Mouse (Mus musculus): Measurements from ENCODE around the gene Tymp. TPM values are rescaled to one million over a fixed set of nuclear protein-coding genes. Genes with fewer than 3 reads are reported as not detected.

Gene Tymp
- polyA plus RNA-seq, 1 experiment from 2014 or later, result 2.7 TPM

- H3K27ac ChIP-seq (replicated peaks; ENCODE audit: low read depth, low read length), result no peak overlapping the region
- no peaks in the 10 kb centered on the region for H3K27me3 ChIP-seq (ENCODE audit: control insufficient read depth, insufficient read depth, low read length)
- WGBS, result 61% methylated on average over 1 of the region's 1 CpGs
- H3K4me3 ChIP-seq (replicated peaks; ENCODE audit: low read depth, low read length), result no peak overlapping the region
- H3K4me1 ChIP-seq (ENCODE audit: control insufficient read depth, insufficient read depth, low read length), result no peaks in the 10 kb centered on the region
- no peaks in the 10 kb centered on the region for H3K36me3 ChIP-seq (ENCODE audit: control insufficient read depth, insufficient read depth, low read length)
- H3K9me3 ChIP-seq (ENCODE audit: control insufficient read depth, low read length), result no peaks in the 10 kb centered on the region
- DNase-seq (no peak), ATAC-seq (ENCODE audit: low FRiP score, low TSS enrichment) (no peak)
- no peak overlapping the region for H3K4me2 ChIP-seq (ENCODE audit: low read length)
- no peak overlapping the region for H3K9ac ChIP-seq (replicated peaks; ENCODE audit: low read length)
Measured at GRCm38 (mm10) chr15:89399716-89400115, 22.9 kb upstream of the Tymp start.

- 80% methylated on average over 2 of the region's 2 CpGs for WGBS
- Histone ChIP-seq H3K27ac (replicated peaks; ENCODE audit: low read depth, low read length) (no peak overlapping the region), H3K4me1 (ENCODE audit: control insufficient read depth, insufficient read depth, low read length) (no peaks in the 10 kb centered on the region), H3K9ac (replicated peaks; ENCODE audit: low read length) (no peak overlapping the region), H3K27me3 (ENCODE audit: control insufficient read depth, insufficient read depth, low read length) (no peaks in the 10 kb centered on the region), H3K36me3 (ENCODE audit: control insufficient read depth, insufficient read depth, low read length) (no peaks in the 10 kb centered on the region), H3K4me3 (replicated peaks; ENCODE audit: low read depth, low read length) (no peak overlapping the region), H3K4me2 (ENCODE audit: low read length) (no peak overlapping the region), H3K9me3 (ENCODE audit: control insufficient read depth, low read length) (no peaks in the 10 kb centered on the region)
- no peak for DNase-seq
- ATAC-seq (ENCODE audit: low FRiP score, low TSS enrichment), result no peak
Measured at GRCm38 (mm10) chr15:89398146-89398545, 21.3 kb upstream of the Tymp start.

- H3K27ac ChIP-seq (replicated peaks; ENCODE audit: low read depth, low read length), result no peak overlapping the region
- H3K4me2 ChIP-seq (ENCODE audit: low read length), result no peak overlapping the region
- 92% methylated on average over 4 of the region's 4 CpGs for WGBS
- ATAC-seq (ENCODE audit: low FRiP score, low TSS enrichment) (no peak), DNase-seq (no peak)
- H3K27me3 ChIP-seq (ENCODE audit: control insufficient read depth, insufficient read depth, low read length), result no peaks in the 10 kb centered on the region
- H3K36me3 ChIP-seq (ENCODE audit: control insufficient read depth, insufficient read depth, low read length), result no peaks in the 10 kb centered on the region
- H3K4me3 ChIP-seq (replicated peaks; ENCODE audit: low read depth, low read length), result no peak overlapping the region
- H3K4me1 ChIP-seq (ENCODE audit: control insufficient read depth, insufficient read depth, low read length), result no peaks in the 10 kb centered on the region
- H3K9me3 ChIP-seq (ENCODE audit: control insufficient read depth, low read length), result no peaks in the 10 kb centered on the region
- no peak overlapping the region for H3K9ac ChIP-seq (replicated peaks; ENCODE audit: low read length)
Measured at GRCm38 (mm10) chr15:89396883-89397282, 20.0 kb upstream of the Tymp start.

GRCm38 (mm10) chr15:89390081-89390480, 13.2 kb upstream of the Tymp start:
- Histone ChIP-seq H3K27ac (replicated peaks; ENCODE audit: low read depth, low read length) (no peak overlapping the region), H3K4me3 (replicated peaks; ENCODE audit: low read depth, low read length) (no peak overlapping the region), H3K9me3 (ENCODE audit: control insufficient read depth, low read length) (no peaks in the 10 kb centered on the region), H3K27me3 (ENCODE audit: control insufficient read depth, insufficient read depth, low read length) (no peaks in the 10 kb centered on the region), H3K9ac (replicated peaks; ENCODE audit: low read length) (no peak overlapping the region), H3K4me2 (ENCODE audit: low read length) (no peak overlapping the region), H3K4me1 (ENCODE audit: control insufficient read depth, insufficient read depth, low read length) (no peaks in the 10 kb centered on the region), H3K36me3 (ENCODE audit: control insufficient read depth, insufficient read depth, low read length) (no peaks in the 10 kb centered on the region)
- 91% methylated on average over 10 of the region's 10 CpGs for WGBS
- no peak for ATAC-seq (ENCODE audit: low FRiP score, low TSS enrichment)
- DNase-seq, result no peak

- H3K4me1 ChIP-seq (ENCODE audit: control insufficient read depth, insufficient read depth, low read length), result no peaks in the 10 kb centered on the region
- no peak for ATAC-seq (ENCODE audit: low FRiP score, low TSS enrichment)
Measured at GRCm38 (mm10) chr15:89387127-89387526, 10.3 kb upstream of the Tymp start.

GRCm38 (mm10) chr15:89384617-89385016, 7.8 kb upstream of the Tymp start, which contains the start of gene Klhdc7b:
Klhdc7b (plus strand) TSS chr15:89384917.
- no peak for ATAC-seq (ENCODE audit: low FRiP score, low TSS enrichment)
- DNase-seq, result no peak
- 85% methylated on average over 7 of the region's 7 CpGs for WGBS

More at GRCm38 (mm10) chr15:89387127-89387526, 10.3 kb upstream of the Tymp start:
- no peaks in the 10 kb centered on the region for H3K36me3 ChIP-seq (ENCODE audit: control insufficient read depth, insufficient read depth, low read length)
- no peak for DNase-seq
- no peaks in the 10 kb centered on the region for H3K9me3 ChIP-seq (ENCODE audit: control insufficient read depth, low read length)
- no peak overlapping the region for H3K4me2 ChIP-seq (ENCODE audit: low read length)
- H3K27ac ChIP-seq (replicated peaks; ENCODE audit: low read depth, low read length), result no peak overlapping the region
- H3K27me3 ChIP-seq (ENCODE audit: control insufficient read depth, insufficient read depth, low read length), result no peaks in the 10 kb centered on the region
- no peak overlapping the region for H3K4me3 ChIP-seq (replicated peaks; ENCODE audit: low read depth, low read length)
- 54% methylated on average over 12 of the region's 12 CpGs for WGBS
- H3K9ac ChIP-seq (replicated peaks; ENCODE audit: low read length), result no peak overlapping the region

GRCm38 (mm10) chr15:89379429-89379828, 2.6 kb upstream of the Tymp start:
- H3K27me3 ChIP-seq (ENCODE audit: control insufficient read depth, insufficient read depth, low read length), result peaks cover 42% of the 10 kb centered on the region
- peak overlapping the region; percentile 48; the same call in 1 of the 2 replicates for H3K9ac ChIP-seq (replicated peaks; ENCODE audit: low read length)
- ATAC-seq (ENCODE audit: low FRiP score, low TSS enrichment), result no peak
- H3K4me3 ChIP-seq (replicated peaks; ENCODE audit: low read depth, low read length), result peak overlapping the region; percentile 34; the same call in 1 of the 2 replicates
- H3K4me1 ChIP-seq (ENCODE audit: control insufficient read depth, insufficient read depth, low read length), result peaks cover 10% of the 10 kb centered on the region
- DNase-seq, result no peak
- H3K36me3 ChIP-seq (ENCODE audit: control insufficient read depth, insufficient read depth, low read length), result no peaks in the 10 kb centered on the region
- H3K9me3 ChIP-seq (ENCODE audit: control insufficient read depth, low read length), result no peaks in the 10 kb centered on the region
- H3K27ac ChIP-seq (replicated peaks; ENCODE audit: low read depth, low read length), result no peak overlapping the region
- H3K4me2 ChIP-seq (ENCODE audit: low read length), result peak overlapping the region; percentile 59
- 12% methylated on average over 10 of the region's 10 CpGs for WGBS

More at GRCm38 (mm10) chr15:89384617-89385016, 7.8 kb upstream of the Tymp start, which contains the start of gene Klhdc7b:
- Histone ChIP-seq H3K27ac (replicated peaks; ENCODE audit: low read depth, low read length) (no peak within 1 kb of the TSS), H3K36me3 (ENCODE audit: control insufficient read depth, insufficient read depth, low read length) (no peaks in the 10 kb centered on the region), H3K9me3 (ENCODE audit: control insufficient read depth, low read length) (no peaks in the 10 kb centered on the region), H3K4me2 (ENCODE audit: low read length) (no peak within 1 kb of the TSS), H3K4me3 (replicated peaks; ENCODE audit: low read depth, low read length) (no peak within 1 kb of the TSS), H3K4me1 (ENCODE audit: control insufficient read depth, insufficient read depth, low read length) (no peaks in the 10 kb centered on the region), H3K9ac (replicated peaks; ENCODE audit: low read length) (no peak within 1 kb of the TSS), H3K27me3 (ENCODE audit: control insufficient read depth, insufficient read depth, low read length) (peaks cover 5% of the 10 kb centered on the region)

GRCm38 (mm10) chr15:89378831-89379401, 2.1 kb upstream of the Tymp start, which contains the start of gene Odf3b:
Odf3b (minus strand) TSS chr15:89379282.
- H3K9ac ChIP-seq (replicated peaks; ENCODE audit: low read length), result peak within 1 kb of the TSS; percentile 48
- H3K4me2 ChIP-seq (ENCODE audit: low read length), result peak within 1 kb of the TSS; percentile 59
- H3K27ac ChIP-seq (replicated peaks; ENCODE audit: low read depth, low read length), result no peak within 1 kb of the TSS
- H3K9me3 ChIP-seq (ENCODE audit: control insufficient read depth, low read length), result no peaks in the 10 kb centered on the region
- peak within 1 kb of the TSS; percentile 34 for H3K4me3 ChIP-seq (replicated peaks; ENCODE audit: low read depth, low read length)
- peaks cover 13% of the 10 kb centered on the region for H3K4me1 ChIP-seq (ENCODE audit: control insufficient read depth, insufficient read depth, low read length)
- no peak for ATAC-seq (ENCODE audit: low FRiP score, low TSS enrichment)
- H3K36me3 ChIP-seq (ENCODE audit: control insufficient read depth, insufficient read depth, low read length), result no peaks in the 10 kb centered on the region
- peak; percentile 43 for DNase-seq
- H3K27me3 ChIP-seq (ENCODE audit: control insufficient read depth, insufficient read depth, low read length), result peaks cover 42% of the 10 kb centered on the region
- WGBS, result under 1% methylated on average over 33 of the region's 33 CpGs
